Mouse (Mus musculus) liver, adult (tissue): ENCODE measurements at regions not wholly inside any gene's neighbourhood (a gene's known extent, or its start where the extent isn't known, plus 50 kb on each side); places are given as distances from the start of the nearest gene placed in this dataset.

Source experiments
- GATA4 ChIP-seq: IDR thresholded peaks from 2 replicates; pipeline ENCODE4 v1.6.1; 2014; ENCODE audit warnings: mild to moderate bottlenecking, low read length; ENCODE audit not compliant: insufficient replicate concordance

DNA sequence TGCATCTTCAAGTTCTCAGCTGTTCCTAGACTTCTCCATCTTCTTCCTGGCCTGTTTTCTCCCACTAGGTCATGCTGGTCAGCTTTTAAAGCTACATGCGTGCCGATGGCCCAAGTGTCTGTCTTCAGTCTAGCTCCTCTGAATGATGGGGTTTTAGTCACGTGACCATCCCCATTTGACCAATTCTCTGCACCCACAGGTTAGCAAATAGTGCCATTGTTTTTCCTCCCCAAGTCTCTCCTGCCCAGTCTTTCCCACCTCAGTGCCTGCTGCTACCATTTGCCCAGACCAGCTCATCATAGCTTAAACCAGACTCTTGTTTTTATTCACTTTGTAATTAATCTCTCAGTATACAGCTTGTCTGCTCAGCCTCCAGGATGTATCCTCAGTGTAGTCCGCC is 62.3 kb downstream of the Zfp706 start:
- TF ChIP-seq GATA4 = no peak

GRCm38 (mm10) chr15:36944556-36945171 is 62.9 kb downstream of the Zfp706 start:
- no peak for TF ChIP-seq GATA4

GRCm38 (mm10) chr15:36943492-36944112 is 64.0 kb downstream of the Zfp706 start:
- no peak for TF ChIP-seq GATA4

- TF ChIP-seq GATA4 = no peak
These were observed 65.3 kb downstream of the Zfp706 start for GRCm38 (mm10) chr15:36942261-36942660.

- no peak for TF ChIP-seq GATA4
These were observed 65.8 kb downstream of the Zfp706 start for GRCm38 (mm10) chr15:36941741-36942140.

- no peak for TF ChIP-seq GATA4
These were observed 68.0 kb downstream of the Zfp706 start for GRCm38 (mm10) chr15:36939608-36940007.

GRCm38 (mm10) chr15:36939153-36939552 is 68.4 kb downstream of the Zfp706 start:
- TF ChIP-seq GATA4 = no peak

GRCm38 (mm10) chr15:36938511-36939150 is 68.9 kb downstream of the Zfp706 start:
- no peak; the same call in 1 of the 2 replicates for TF ChIP-seq GATA4

DNA sequence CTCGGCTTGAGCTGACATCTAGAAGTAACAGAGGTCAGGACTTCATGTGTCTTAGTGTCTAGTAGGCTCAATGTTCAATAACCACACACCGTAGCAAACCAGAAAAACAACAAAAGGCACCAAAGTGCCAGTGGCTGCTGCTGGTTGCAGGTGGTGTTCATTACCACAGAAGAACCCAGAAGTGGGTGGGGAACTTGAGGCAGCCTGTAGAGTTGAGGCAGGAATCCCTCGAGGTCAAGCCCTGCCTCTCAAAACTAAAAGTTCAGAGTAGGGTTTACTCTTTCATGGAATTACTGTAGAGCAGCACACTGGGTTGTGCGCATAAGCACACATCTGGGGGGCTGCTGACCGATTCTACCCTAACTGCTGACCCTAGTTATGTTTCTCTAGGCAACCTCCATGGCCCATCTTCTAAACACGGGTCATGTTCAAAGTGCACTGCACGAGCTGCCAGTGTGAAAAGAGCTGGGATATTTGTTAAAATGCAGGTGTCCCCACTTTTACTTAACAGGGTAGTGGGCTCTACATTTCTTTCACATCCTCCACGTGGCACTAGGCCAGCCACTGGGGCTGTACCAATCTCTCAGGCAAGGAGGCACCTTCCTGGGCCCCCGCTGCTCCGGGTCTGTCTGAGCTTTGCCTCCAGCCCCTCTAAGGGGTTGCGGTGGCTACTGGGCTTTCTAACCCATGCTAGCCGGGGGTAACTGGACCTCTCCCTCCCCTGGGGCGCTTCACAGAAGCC is 69.6 kb downstream of the Zfp706 start:
- TF ChIP-seq GATA4 = no peak

GRCm38 (mm10) chr15:36937067-36937657 is 70.4 kb downstream of the Zfp706 start:
- TF ChIP-seq GATA4 = no peak

- TF ChIP-seq GATA4 = no peak
These were observed 72.8 kb downstream of the Zfp706 start for GRCm38 (mm10) chr15:36934801-36935200.

- no peak for TF ChIP-seq GATA4
These were observed 74.0 kb downstream of the Zfp706 start for GRCm38 (mm10) chr15:36933581-36933991.

GRCm38 (mm10) chr15:36931460-36931859 is 76.1 kb downstream of the Zfp706 start:
- no peak for TF ChIP-seq GATA4

DNA sequence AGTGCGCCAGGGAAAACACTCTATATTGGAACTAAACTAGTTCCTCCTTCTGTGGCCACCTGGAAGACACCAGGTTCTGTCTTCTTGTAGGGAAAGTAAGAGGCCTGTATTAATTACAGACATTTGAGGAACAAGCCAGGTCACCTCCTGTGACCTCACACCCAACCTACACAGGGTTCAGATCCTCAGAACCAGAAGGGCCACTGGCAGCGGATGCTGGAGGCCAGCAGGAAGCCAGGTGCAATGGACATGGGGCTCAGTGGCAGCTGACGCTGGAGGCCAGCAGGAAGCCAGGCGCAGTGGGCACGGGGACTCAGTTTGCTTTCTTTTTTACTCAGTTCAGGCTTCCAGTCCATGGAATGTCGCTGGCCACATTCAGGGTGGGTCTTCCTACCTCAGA is 77.1 kb downstream of the Zfp706 start:
- TF ChIP-seq GATA4 = no peak

DNA sequence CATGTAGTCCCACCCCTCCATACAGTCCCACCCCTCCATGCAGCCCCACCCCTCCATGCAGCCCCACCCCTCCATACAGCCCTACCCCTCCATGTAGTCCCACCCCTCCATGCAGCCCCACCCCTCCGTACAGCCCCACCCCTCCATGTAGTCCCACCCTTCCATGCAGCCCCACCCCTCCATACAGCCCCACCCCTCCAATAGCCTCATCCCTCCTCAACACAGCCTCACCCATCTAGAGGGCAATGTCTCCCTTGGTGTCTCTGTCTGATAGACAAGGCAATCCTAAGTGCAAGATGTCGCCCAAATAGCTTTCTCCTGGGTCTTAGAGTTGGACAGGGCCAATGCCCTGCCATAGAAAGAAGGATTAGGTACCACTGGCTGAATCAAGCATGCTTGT is 77.8 kb downstream of the Zfp706 start:
- TF ChIP-seq GATA4 = no peak
